Mouse (Mus musculus) natural killer cell, adult 2 months (primary cell): ENCODE measurements around the gene Olfr1132.
"Not testable (repeated sequence)": the region's sequence is repeated elsewhere in the genome, so short reads cannot be mapped to it uniquely, and the experiment has no call there.

Experiments
- DNase-seq, 2 experiments: peaks; one replicate each; pipeline ENCODE4 v3.0.0; 2022; ENCODE audit warnings: low spot score in 2 of 2

Gene Olfr1132

DNA sequence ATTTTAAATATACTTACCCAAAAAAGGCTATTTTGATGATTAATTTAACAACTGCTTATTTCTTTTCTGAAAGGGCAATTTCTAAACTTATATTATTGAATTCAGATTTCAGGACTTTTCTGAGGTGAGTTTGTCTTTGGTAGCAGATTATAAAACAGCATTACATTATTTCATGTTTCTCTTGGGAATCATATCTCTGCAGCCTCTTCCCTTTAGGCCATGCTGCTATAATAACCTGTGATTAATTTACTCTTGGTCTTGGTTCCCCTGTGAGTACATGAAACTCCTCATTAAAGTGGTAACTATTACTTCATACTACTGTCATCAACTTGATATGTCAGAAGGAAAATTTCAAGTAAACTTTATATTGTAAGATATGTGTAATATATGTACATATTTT is at the start of gene Olfr1132:
Olfr1132 (minus strand) TSS at position 101 of the 400 bp plus-strand sequence.
- no peak for DNase-seq

DNA sequence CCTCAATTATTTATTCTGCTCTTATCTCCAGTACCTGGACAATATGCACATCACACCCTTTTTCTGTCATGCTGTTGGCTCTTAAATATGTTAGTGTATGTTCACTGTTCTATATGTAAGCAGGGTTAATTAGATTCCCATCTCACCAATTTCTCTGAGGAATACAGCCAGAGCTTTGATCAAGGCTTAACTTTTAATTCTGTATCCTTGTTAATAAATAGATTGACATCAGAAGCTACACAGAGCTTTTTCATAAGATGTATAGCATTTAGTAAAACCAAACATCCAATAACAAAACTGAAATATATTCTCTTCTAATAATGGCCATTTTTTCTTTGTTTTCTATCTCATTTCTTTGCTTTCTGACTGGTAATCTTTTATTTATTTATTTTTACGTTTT is 36.2 kb upstream of the Olfr1132 start, which contains the start of gene Olfr1135:
Olfr1135 (minus strand) TSS at position 101 of the 400 bp plus-strand sequence.
- DNase-seq = no peak

GRCm38 (mm10) chr2:87658360-87658759 is 21.0 kb upstream of the Olfr1132 start, which contains the start of gene Olfr1134:
TSS of gene Olfr1134 (minus strand) at chr2:87658460.
- no peak for DNase-seq

GRCm38 (mm10) chr2:87647274-87647673 is 9.9 kb upstream of the Olfr1132 start, which contains the start of gene Olfr1133:
TSS of gene Olfr1133 (minus strand) at chr2:87647374.
- no peak for DNase-seq

- DNase-seq = no peak
Measured at GRCm38 (mm10) chr2:87642441-87642840, 5.1 kb upstream of the Olfr1132 start.

GRCm38 (mm10) chr2:87626804-87627203 is 10.5 kb downstream of the Olfr1132 start, which contains the start of gene Olfr1131:
TSS of gene Olfr1131 (plus strand) at chr2:87627104.
- no peak for DNase-seq

- not testable (repeated sequence) for DNase-seq
Measured at GRCm38 (mm10) chr2:87605912-87606311, 31.4 kb downstream of the Olfr1132 start, which contains the start of gene Olfr1130. TSS of gene Olfr1130 (plus strand) at chr2:87606212.
